Mouse (Mus musculus): ENCODE measurements around the gene Ctnna2. TPM values are rescaled to one million over a fixed set of nuclear protein-coding genes. Genes with fewer than 3 reads are reported as not detected.

The Ctnna2 gene
- total and polyA plus RNA-seq, 2 experiments from 2014 or later, result 0.22 TPM; not detected in 1

DNA sequence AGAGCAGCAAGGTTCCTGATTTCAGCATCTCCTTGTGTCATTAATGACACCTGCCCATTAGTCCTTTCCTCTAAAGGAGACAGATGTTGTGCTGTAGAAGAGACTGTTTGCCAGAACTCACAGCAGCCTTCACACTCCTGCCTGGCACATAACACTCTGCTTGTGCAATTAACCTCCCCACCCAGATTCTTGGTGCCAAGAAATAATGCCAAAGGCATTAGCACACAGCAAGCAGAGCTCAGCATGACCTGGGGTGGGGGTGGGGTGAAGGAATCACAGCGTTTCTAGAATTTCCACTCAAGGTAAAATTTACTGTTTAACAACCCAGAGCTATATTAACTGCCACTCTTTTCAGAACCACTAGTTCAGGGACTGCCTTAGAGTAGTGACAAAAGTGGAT lies 516.8 kb downstream of the Ctnna2 start:
- TF ChIP-seq CTCF (IDR thresholded peaks at IDR 0.05; ENCODE audit: low read depth) (no peak), EP300 (IDR thresholded peaks at IDR 0.05; ENCODE audit: low read depth) (no peak)
- DNase-seq (ENCODE audit: low spot score), result no peak
- no peaks in the 10 kb centered on the region for H3K36me3 ChIP-seq (replicated peaks; ENCODE audit: control insufficient read depth, insufficient read depth, low read length)
- 46% methylated on average over 1 of the region's 1 CpGs for WGBS
- ATAC-seq (ENCODE audit: insufficient read depth, low read depth), result no peak
- no peaks in the 10 kb centered on the region for H3K9me3 ChIP-seq (replicated peaks; ENCODE audit: control insufficient read depth, low read length)
- no peak overlapping the region for H3K27ac ChIP-seq (ENCODE audit: low read depth)
- no peak overlapping the region for H3K4me3 ChIP-seq (ENCODE audit: low read depth, low read length)
- H3K9ac ChIP-seq (replicated peaks; ENCODE audit: low read depth, low read length), result no peak overlapping the region
- no peaks in the 10 kb centered on the region for H3K27me3 ChIP-seq (ENCODE audit: control insufficient read depth, insufficient read depth, low read length)
- no peak overlapping the region for H3K4me2 ChIP-seq (ENCODE audit: low read depth, low read length)
- H3K4me1 ChIP-seq (ENCODE audit: control insufficient read depth, insufficient read depth), result no peaks in the 10 kb centered on the region

DNA sequence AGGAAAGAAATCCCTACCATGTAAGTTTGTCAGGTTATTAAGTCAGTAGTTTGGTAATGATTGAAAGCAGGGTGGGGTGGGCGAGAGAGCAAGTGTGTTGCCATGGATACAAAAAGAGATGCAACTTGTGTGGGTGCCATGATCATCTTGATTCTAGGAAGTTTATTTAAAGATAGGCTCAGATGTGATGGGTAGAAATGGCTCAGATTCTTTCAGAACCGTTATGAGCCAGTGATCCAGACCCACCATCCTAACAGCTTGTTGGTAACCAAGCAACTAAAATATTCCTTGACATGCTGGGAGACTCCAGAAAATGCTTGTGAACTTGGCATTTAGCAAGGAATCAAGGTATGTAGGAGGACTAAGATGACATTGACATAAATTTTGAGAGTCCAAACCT lies 521.6 kb downstream of the Ctnna2 start:
- H3K9ac ChIP-seq (replicated peaks; ENCODE audit: low read depth, low read length), result no peak overlapping the region
- H3K9me3 ChIP-seq (replicated peaks; ENCODE audit: control insufficient read depth, low read length), result no peaks in the 10 kb centered on the region
- DNase-seq (ENCODE audit: low spot score) (no peak), ATAC-seq (ENCODE audit: insufficient read depth, low read depth) (no peak)
- H3K4me1 ChIP-seq (ENCODE audit: control insufficient read depth, insufficient read depth), result no peaks in the 10 kb centered on the region
- TF ChIP-seq EP300 (IDR thresholded peaks at IDR 0.05; ENCODE audit: low read depth), result no peak
- TF ChIP-seq CTCF (IDR thresholded peaks at IDR 0.05; ENCODE audit: low read depth), result no peak
- H3K27me3 ChIP-seq (ENCODE audit: control insufficient read depth, insufficient read depth, low read length), result no peaks in the 10 kb centered on the region
- no peaks in the 10 kb centered on the region for H3K36me3 ChIP-seq (replicated peaks; ENCODE audit: control insufficient read depth, insufficient read depth, low read length)
- no peak overlapping the region for H3K4me3 ChIP-seq (ENCODE audit: low read depth, low read length)
- WGBS, result 66% methylated on average over 2 of the region's 2 CpGs
- H3K27ac ChIP-seq (ENCODE audit: low read depth), result no peak overlapping the region
- no peak overlapping the region for H3K4me2 ChIP-seq (ENCODE audit: low read depth, low read length)

DNA sequence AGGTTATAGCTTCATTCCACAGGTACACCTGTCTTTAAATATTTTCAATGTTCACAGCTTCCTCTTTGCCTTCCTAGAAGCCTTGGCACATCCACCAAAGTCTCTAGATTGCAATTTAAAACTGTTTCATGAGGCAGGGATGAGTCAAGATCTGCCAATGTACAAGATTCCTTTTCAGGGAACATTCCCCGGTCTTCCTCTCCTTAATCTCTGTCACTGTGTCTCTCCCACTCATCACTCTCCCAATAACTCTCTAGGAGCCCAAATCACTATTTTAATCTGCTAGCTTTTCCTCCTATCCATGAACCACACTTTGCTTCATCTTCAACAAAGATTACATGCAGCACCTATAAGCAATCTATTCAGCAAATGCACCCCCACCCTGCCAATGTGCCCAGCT lies 532.6 kb downstream of the Ctnna2 start:
- Histone ChIP-seq H3K9ac (replicated peaks; ENCODE audit: low read depth, low read length) (no peak overlapping the region), H3K9me3 (replicated peaks; ENCODE audit: control insufficient read depth, low read length) (no peaks in the 10 kb centered on the region), H3K27ac (ENCODE audit: low read depth) (no peak overlapping the region), H3K4me3 (ENCODE audit: low read depth, low read length) (no peak overlapping the region), H3K4me1 (ENCODE audit: control insufficient read depth, insufficient read depth) (no peaks in the 10 kb centered on the region), H3K27me3 (ENCODE audit: control insufficient read depth, insufficient read depth, low read length) (no peaks in the 10 kb centered on the region), H3K4me2 (ENCODE audit: low read depth, low read length) (no peak overlapping the region), H3K36me3 (replicated peaks; ENCODE audit: control insufficient read depth, insufficient read depth, low read length) (no peaks in the 10 kb centered on the region)
- no peak for TF ChIP-seq EP300 (IDR thresholded peaks at IDR 0.05; ENCODE audit: low read depth)
- no peak for TF ChIP-seq CTCF (IDR thresholded peaks at IDR 0.05; ENCODE audit: low read depth)
- ATAC-seq (ENCODE audit: insufficient read depth, low read depth) (no peak), DNase-seq (ENCODE audit: low spot score) (no peak)
- 78% methylated on average over 1 of the region's 1 CpGs for WGBS

DNA sequence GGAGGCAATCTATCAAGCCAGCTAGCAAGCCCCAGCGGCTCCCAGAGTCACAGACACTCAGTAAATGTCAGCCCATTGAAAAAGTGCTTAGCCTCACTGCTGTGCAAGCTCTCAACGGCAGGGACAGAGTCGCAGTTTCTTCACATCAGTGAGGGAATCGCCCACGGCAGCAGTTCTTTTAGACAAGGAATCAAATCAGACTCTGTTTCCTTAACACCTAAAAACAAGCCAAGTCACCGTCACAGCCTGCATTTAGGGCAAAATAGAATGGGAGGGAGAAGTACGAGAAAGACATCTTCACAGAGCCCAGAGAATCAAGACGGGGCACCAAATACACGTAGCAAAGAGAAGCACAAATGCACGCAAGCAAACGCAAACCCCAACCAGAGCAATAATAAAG lies 535.6 kb downstream of the Ctnna2 start:
- H3K9me3 ChIP-seq (replicated peaks; ENCODE audit: control insufficient read depth, low read length), result no peaks in the 10 kb centered on the region
- H3K4me2 ChIP-seq (ENCODE audit: low read depth, low read length), result no peak overlapping the region
- H3K36me3 ChIP-seq (replicated peaks; ENCODE audit: control insufficient read depth, insufficient read depth, low read length), result no peaks in the 10 kb centered on the region
- TF ChIP-seq EP300 (IDR thresholded peaks at IDR 0.05; ENCODE audit: low read depth) (no peak), CTCF (IDR thresholded peaks at IDR 0.05; ENCODE audit: low read depth) (no peak)
- H3K9ac ChIP-seq (replicated peaks; ENCODE audit: low read depth, low read length), result no peak overlapping the region
- H3K27me3 ChIP-seq (ENCODE audit: control insufficient read depth, insufficient read depth, low read length), result no peaks in the 10 kb centered on the region
- H3K4me3 ChIP-seq (ENCODE audit: low read depth, low read length), result no peak overlapping the region
- no peak overlapping the region for H3K27ac ChIP-seq (ENCODE audit: low read depth)
- ATAC-seq (ENCODE audit: insufficient read depth, low read depth), result no peak
- 76% methylated on average over 11 of the region's 11 CpGs for WGBS
- no peak for DNase-seq (ENCODE audit: low spot score)
- no peaks in the 10 kb centered on the region for H3K4me1 ChIP-seq (ENCODE audit: control insufficient read depth, insufficient read depth)

DNA sequence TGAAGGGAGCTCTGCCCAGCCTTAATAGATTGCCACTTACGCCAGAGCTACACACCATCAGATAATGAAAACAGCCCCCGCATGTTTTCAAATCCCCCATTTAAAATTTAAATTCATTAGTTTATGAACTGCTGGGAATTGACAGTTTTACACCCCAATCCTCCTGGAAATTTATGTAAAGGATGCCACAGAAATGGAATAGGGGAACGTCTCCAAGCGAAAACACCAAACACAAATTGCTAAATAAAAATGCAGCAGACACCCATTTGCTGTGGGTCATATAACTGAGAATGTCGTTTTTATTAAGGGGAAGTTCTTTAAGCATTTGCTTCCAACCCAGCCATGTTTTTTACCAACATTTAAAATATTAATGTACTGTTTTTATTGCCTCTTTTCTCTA lies 538.4 kb downstream of the Ctnna2 start:
- H3K9me3 ChIP-seq (replicated peaks; ENCODE audit: control insufficient read depth, low read length), result no peaks in the 10 kb centered on the region
- H3K4me2 ChIP-seq (ENCODE audit: low read depth, low read length), result no peak overlapping the region
- no peak overlapping the region for H3K27ac ChIP-seq (ENCODE audit: low read depth)
- no peak overlapping the region for H3K9ac ChIP-seq (replicated peaks; ENCODE audit: low read depth, low read length)
- H3K4me3 ChIP-seq (ENCODE audit: low read depth, low read length), result no peak overlapping the region
- H3K4me1 ChIP-seq (ENCODE audit: control insufficient read depth, insufficient read depth), result no peaks in the 10 kb centered on the region
- DNase-seq (ENCODE audit: low spot score) (no peak), ATAC-seq (ENCODE audit: insufficient read depth, low read depth) (no peak)
- H3K27me3 ChIP-seq (ENCODE audit: control insufficient read depth, insufficient read depth, low read length), result no peaks in the 10 kb centered on the region
- WGBS, result 73% methylated on average over 5 of the region's 5 CpGs
- no peaks in the 10 kb centered on the region for H3K36me3 ChIP-seq (replicated peaks; ENCODE audit: control insufficient read depth, insufficient read depth, low read length)
- TF ChIP-seq CTCF (IDR thresholded peaks at IDR 0.05; ENCODE audit: low read depth) (no peak), EP300 (IDR thresholded peaks at IDR 0.05; ENCODE audit: low read depth) (no peak)

DNA sequence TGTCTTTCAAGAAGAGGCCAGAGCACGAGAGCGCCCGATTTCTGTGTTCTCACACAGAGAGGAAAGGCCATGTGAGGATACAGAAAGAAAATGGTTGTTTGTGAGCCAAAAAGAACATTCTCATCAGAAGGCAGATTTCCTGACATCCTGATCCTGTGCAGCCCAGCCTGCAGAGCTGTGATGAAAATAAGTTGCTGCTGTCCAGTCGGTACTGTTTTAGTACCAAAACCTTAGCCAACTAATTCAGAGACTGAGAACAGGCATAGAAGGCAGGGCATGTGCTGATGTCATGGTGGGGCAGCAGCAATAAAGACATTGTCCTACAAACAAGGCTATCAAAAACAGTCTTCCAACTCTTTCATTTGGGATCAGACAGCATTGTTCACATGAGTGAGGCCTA lies 549.1 kb downstream of the Ctnna2 start:
- Histone ChIP-seq H3K4me1 (ENCODE audit: control insufficient read depth, insufficient read depth) (no peaks in the 10 kb centered on the region), H3K36me3 (replicated peaks; ENCODE audit: control insufficient read depth, insufficient read depth, low read length) (no peaks in the 10 kb centered on the region), H3K9ac (replicated peaks; ENCODE audit: low read depth, low read length) (no peak overlapping the region), H3K27ac (ENCODE audit: low read depth) (no peak overlapping the region), H3K27me3 (ENCODE audit: control insufficient read depth, insufficient read depth, low read length) (no peaks in the 10 kb centered on the region), H3K9me3 (replicated peaks; ENCODE audit: control insufficient read depth, low read length) (no peaks in the 10 kb centered on the region), H3K4me3 (ENCODE audit: low read depth, low read length) (no peak overlapping the region), H3K4me2 (ENCODE audit: low read depth, low read length) (no peak overlapping the region)
- TF ChIP-seq EP300 (IDR thresholded peaks at IDR 0.05; ENCODE audit: low read depth) (no peak), CTCF (IDR thresholded peaks at IDR 0.05; ENCODE audit: low read depth) (no peak)
- peak; percentile 18 for DNase-seq (ENCODE audit: low spot score)
- ATAC-seq (ENCODE audit: insufficient read depth, low read depth), result no peak
- WGBS, result 56% methylated on average over 4 of the region's 4 CpGs
